Mouse (Mus musculus) intestine, embryonic 14.5 days (tissue): ENCODE results near the gene Phf24. TPM values are rescaled to one million over a fixed set of nuclear protein-coding genes. Genes with fewer than 3 reads are reported as not detected.

Source experiments
- ATAC-seq: fragments of 200-750 bp; cut with Nextera tagmentation; replicated peaks from 2 replicates; pipeline ENCODE4 v1.8.0; 2017; ENCODE audit warnings: low read depth, moderate number of reproducible peaks, moderate TSS enrichment, moderate library complexity; ENCODE audit not compliant: low FRiP score, low TSS enrichment
- DNase-seq: peaks from one replicate; pipeline ENCODE4 v3.0.0-alpha.2; 2018; ENCODE audit warnings: low spot score
- H3K27ac ChIP-seq: fragments of 300-500 bp; sonication (generic); 2 replicates; pipeline ENCODE4 v1.5.1; 2014; ENCODE audit warnings: low read depth, mild to moderate bottlenecking, control low read depth
- H3K27me3 ChIP-seq: fragments of 300-500 bp; sonication (generic); replicated peaks from 2 replicates; pipeline ENCODE4 v1.6.1; 2014; ENCODE audit warnings: low read length, control low read depth; ENCODE audit not compliant: control insufficient read depth, insufficient read depth
- H3K36me3 ChIP-seq: fragments of 300-500 bp; sonication (generic); 2 replicates; pipeline ENCODE4 v1.6.1; 2014; ENCODE audit warnings: low read length, control low read depth; ENCODE audit not compliant: control insufficient read depth, insufficient read depth
- H3K4me1 ChIP-seq: fragments of 300-500 bp; sonication (generic); replicated peaks from 2 replicates; pipeline ENCODE4 v1.6.1; 2014; ENCODE audit warnings: low read length, control low read depth, mixed read lengths; ENCODE audit not compliant: control insufficient read depth, insufficient read depth
- H3K4me2 ChIP-seq: fragments of 300-500 bp; sonication (generic); 2 replicates; pipeline ENCODE4 v1.6.1; 2014; ENCODE audit warnings: low read length
- H3K4me3 ChIP-seq: fragments of 300-500 bp; sonication (generic); 2 replicates; pipeline ENCODE4 v1.5.1; 2014; ENCODE audit warnings: low read depth, low read length, control low read depth, mixed read lengths
- H3K9ac ChIP-seq: fragments of 300-500 bp; sonication (generic); 2 replicates; pipeline ENCODE4 v1.6.1; 2014; ENCODE audit warnings: mild to moderate bottlenecking, low read length
- H3K9me3 ChIP-seq: fragments of 300-500 bp; sonication (generic); 2 replicates; pipeline ENCODE4 v1.6.1; 2016; ENCODE audit warnings: low read length, control low read depth; ENCODE audit not compliant: control insufficient read depth
- WGBS: fragments of 180-500 bp; shearing (Covaris S2); extraction: QIAGEN DNeasy Blood & Tissue Kit; methylation state at CpG from one replicate; pipeline ENCODE4 v1.1.7; 2014; 5-methylcytosine and 5-hydroxymethylcytosine counted together
- polyA plus RNA-seq: library from polyadenylated mRNA; unstranded; fragments of >200 nt; fragmentation: Nextera tagmentation; extraction: Ambion mirVana; gene quantifications from 2 replicates; pipeline ENCODE4 v1.2.1, GENCODE M21; 2014

Gene Phf24
- polyA plus RNA-seq, 1 experiment from 2014 or later: 1.6 TPM

DNA sequence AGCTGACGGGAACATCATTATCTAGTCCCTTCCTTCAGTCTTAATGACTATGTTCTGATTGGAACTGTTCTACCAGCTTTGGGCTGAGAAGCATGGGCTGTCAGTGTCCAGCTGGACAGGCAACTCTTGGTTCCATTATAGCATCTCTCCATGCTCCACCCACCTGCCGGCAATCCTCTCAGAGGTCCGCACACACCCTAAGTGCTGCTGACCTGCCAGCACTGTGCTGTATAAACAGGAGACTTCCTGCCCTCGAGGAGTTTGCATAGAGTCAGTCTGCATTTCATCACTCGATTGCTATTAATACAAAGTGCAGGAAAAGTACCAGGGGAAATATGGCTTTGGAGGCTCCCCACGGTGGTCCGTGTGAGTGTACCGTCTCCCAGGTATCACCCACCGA, 4.3 kb downstream of the Phf24 start:
- Histone ChIP-seq H3K4me1 (peaks cover 8% of the 10 kb centered on the region; the same call in 1 of the 2 replicates), H3K4me3 (no peak overlapping the region), H3K4me2 (no peak overlapping the region), H3K27ac (no peak overlapping the region), H3K9me3 (no peaks in the 10 kb centered on the region), H3K27me3 (peaks cover 30% of the 10 kb centered on the region), H3K36me3 (no peaks in the 10 kb centered on the region), H3K9ac (no peak overlapping the region)
- 44% methylated on average over 9 of the region's 9 CpGs for WGBS
- ATAC-seq (no peak), DNase-seq (peak; percentile 46)

DNA sequence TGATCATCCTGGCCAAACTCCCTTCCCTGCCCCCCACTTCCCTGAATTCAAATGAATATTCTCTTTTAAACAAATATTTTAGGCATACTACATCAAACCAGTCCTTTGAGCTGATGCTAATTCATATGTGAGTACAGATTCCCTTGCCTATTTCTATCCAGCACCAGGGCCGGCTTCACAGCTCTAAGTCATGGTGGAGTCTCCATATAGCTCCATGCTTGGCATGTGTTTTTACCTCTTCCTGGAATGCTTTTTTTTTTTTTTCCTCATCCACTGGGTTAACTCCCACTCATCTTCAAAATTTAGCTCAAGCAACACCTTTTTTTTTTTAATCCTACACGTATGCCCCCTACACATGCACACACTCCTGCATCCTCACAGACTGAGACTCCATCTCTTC, 5.1 kb downstream of the Phf24 start:
- no peaks in the 10 kb centered on the region for H3K36me3 ChIP-seq
- H3K4me3 ChIP-seq: no peak overlapping the region
- H3K9me3 ChIP-seq: no peaks in the 10 kb centered on the region
- H3K4me2 ChIP-seq: no peak overlapping the region
- peaks cover 6% of the 10 kb centered on the region; the same call in 1 of the 2 replicates for H3K4me1 ChIP-seq
- DNase-seq (peak; percentile 32), ATAC-seq (no peak)
- no peak overlapping the region for H3K9ac ChIP-seq
- peaks cover 22% of the 10 kb centered on the region for H3K27me3 ChIP-seq
- WGBS: 82% methylated on average over 2 of the region's 2 CpGs
- no peak overlapping the region for H3K27ac ChIP-seq

DNA sequence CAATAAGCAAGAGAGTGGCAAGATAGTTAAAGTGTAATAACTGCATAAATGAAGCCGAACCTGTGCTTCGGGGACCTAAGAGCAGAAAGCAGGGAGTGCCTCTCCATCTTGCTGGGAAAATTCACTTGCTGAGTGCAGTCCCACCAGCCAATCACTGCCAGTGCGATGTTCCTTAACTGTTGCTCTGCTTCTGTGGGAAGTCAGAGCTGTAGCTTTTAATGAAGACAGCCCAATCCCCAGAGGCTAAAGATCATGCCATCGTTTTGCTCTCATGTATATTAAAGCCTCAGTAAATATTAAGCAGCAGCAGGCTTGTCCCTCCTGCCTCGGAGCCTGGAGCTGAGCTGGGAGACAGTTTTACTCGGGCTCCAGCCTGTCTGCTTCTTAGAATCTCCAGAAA, 5.6 kb downstream of the Phf24 start:
- Histone ChIP-seq H3K9ac (no peak overlapping the region), H3K4me3 (no peak overlapping the region), H3K4me2 (no peak overlapping the region), H3K36me3 (no peaks in the 10 kb centered on the region), H3K9me3 (no peaks in the 10 kb centered on the region), H3K4me1 (peaks cover 3% of the 10 kb centered on the region; the same call in 1 of the 2 replicates), H3K27ac (no peak overlapping the region), H3K27me3 (peaks cover 20% of the 10 kb centered on the region)
- DNase-seq: peak; percentile 10
- WGBS: 59% methylated on average over 6 of the region's 6 CpGs
- no peak for ATAC-seq

DNA sequence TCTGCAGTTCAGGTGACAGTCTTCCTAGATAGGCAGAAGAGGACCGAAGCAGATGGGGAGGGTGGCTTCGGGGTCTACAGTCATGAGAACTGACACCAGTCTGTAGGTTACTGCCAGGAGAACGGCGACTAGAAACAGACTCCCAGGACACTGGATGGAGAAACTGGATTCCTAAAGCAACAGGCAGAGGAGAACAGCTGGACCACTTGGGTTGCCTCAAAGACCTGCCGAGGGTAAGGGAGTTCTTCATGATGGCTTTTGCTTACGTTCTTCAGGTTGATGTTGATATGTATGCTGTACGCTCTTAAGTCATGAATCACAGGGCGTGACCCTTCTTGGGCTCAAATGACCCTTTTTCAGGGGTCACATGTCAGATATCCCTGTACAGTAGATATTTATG, 6.0 kb downstream of the Phf24 start:
- no peak overlapping the region for H3K4me3 ChIP-seq
- no peak overlapping the region for H3K4me2 ChIP-seq
- WGBS: 72% methylated on average over 8 of the region's 8 CpGs
- no peaks in the 10 kb centered on the region for H3K36me3 ChIP-seq
- no peaks in the 10 kb centered on the region for H3K9me3 ChIP-seq
- DNase-seq: peak; percentile 27
- H3K27me3 ChIP-seq: peaks cover 17% of the 10 kb centered on the region
- peaks cover 2% of the 10 kb centered on the region; the same call in 1 of the 2 replicates for H3K4me1 ChIP-seq
- no peak for ATAC-seq
- H3K9ac ChIP-seq: no peak overlapping the region
- no peak overlapping the region for H3K27ac ChIP-seq

DNA sequence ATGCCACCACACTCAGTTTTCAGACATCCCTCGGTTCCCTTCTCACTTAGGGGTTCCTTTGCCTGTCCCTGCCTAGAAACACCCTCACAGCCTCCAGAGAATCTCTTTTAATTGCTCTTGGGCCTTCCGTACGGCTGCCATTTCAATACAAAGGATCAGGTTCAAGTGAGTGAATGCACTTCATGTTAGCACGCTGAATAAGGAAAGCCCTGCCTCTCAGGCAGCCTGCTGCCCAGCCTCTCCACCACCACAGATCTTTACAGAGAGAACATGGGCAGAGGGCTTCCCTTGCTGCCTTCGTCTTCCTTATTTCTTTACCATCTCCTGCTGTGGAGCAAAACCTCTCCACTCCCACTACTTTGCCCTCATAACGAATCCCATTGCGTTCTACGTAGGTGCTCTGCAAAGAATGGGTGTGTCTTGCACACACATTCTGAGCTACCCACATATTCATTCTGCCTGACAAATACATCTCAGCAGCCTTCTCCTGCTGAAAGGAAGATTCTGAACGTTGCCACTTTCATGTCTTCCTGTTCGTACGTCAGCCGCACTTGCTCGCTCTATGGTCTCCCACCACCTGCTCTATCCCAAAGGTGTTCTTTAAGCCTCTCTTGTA, 7.7 kb downstream of the Phf24 start:
- H3K4me3 ChIP-seq: no peak overlapping the region
- no peaks in the 10 kb centered on the region for H3K36me3 ChIP-seq
- 83% methylated on average over 13 of the region's 13 CpGs for whole genome bisulfite sequencing
- no peaks in the 10 kb centered on the region for H3K27me3 ChIP-seq
- no peak overlapping the region for H3K9ac ChIP-seq
- no peak overlapping the region for H3K4me2 ChIP-seq
- ATAC-seq (no peak), DNase-seq (peak; percentile 38)
- H3K27ac ChIP-seq: no peak overlapping the region
- no peaks in the 10 kb centered on the region for H3K4me1 ChIP-seq
- no peaks in the 10 kb centered on the region for H3K9me3 ChIP-seq

DNA sequence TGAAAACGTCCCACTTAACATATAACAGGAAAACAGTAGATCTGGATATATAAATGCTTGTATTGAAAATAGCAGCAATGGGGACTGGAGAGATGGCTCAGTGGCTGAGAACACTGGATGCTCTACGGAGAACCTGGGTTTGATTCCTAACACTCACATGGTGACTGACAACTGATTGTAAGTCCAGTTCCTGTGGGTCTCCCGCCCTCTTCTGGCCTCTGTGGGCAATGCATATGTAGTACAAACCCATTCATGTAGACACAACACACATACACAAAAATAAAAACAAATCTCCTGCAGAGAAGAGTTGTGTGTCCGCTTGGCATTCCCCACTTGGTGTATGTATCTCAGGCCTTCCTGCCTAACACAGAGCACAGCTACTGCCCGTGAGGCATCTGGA, 11.7 kb downstream of the Phf24 start:
- WGBS: 79% methylated on average over 5 of the region's 5 CpGs
- H3K4me1 ChIP-seq: no peaks in the 10 kb centered on the region
- no peaks in the 10 kb centered on the region for H3K9me3 ChIP-seq
- H3K4me2 ChIP-seq: no peak overlapping the region
- no peaks in the 10 kb centered on the region for H3K36me3 ChIP-seq
- H3K4me3 ChIP-seq: no peak overlapping the region
- no peak for DNase-seq
- no peaks in the 10 kb centered on the region for H3K27me3 ChIP-seq
- ATAC-seq: no peak
- no peak overlapping the region for H3K27ac ChIP-seq
- no peak overlapping the region for H3K9ac ChIP-seq

DNA sequence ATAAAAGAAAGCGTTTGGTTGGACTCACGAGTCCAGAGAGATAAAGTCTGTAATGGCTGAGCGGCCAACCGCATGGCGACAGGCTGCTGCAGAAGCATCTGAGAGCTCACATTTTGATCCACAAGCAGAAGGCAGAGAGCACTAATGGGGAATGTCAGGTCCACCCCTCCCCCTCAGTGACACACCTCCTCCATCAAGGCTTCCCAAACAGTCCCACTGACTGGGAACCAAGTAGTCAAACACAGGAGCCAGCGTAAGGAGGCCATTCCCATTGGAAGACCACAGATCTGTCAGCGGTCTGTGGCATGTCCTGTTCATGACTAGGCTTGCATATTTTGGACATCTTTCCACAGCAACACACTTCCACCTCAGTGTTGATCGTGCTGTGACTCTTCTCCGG, 12.5 kb downstream of the Phf24 start:
- H3K4me2 ChIP-seq: no peak overlapping the region
- no peaks in the 10 kb centered on the region for H3K9me3 ChIP-seq
- 90% methylated on average over 9 of the region's 9 CpGs for WGBS
- H3K4me1 ChIP-seq: 0 out of 2 replicates have a peak, but pooled peaks cover 6% of the 10 kb centered on the region
- H3K27ac ChIP-seq: no peak overlapping the region
- no peak overlapping the region for H3K4me3 ChIP-seq
- DNase-seq: peak; percentile 38
- ATAC-seq: no peak
- H3K9ac ChIP-seq: no peak overlapping the region
- no peaks in the 10 kb centered on the region for H3K27me3 ChIP-seq
- H3K36me3 ChIP-seq: no peaks in the 10 kb centered on the region

DNA sequence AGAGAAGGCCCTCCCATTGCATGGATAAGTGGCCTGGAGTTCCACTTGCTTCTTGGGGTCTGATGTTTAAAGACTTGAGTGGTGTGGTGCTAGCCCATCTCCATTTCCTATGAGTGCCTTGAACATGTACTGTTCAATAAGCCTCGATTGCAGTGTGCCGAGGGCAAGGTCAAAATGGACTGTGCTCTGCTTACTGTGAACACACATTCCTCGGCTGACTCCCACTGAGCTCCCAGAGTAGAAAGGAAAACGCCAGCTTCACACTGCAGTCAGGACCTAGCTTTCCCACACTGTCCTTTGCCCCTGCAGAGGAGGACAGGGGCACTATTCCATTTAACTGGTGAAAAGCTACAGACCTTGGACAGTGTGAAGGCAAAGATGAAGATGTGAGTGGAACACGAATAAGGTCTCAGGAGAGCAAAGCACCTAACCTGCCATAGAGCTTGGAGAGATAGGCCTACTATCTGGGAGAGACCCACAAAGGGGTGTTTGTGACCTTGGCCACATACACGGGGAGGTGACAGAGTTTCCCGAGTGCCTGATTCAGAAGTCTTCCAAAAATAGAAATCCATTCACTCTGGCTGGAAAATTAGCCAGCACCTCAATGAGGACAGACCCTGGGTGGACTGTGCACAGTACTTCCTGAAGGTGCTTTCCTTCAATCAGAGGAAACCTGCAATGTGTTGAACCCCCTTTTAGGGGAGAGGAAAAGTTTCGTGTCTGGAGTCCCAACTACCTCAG, 15.9 kb downstream of the Phf24 start:
- Histone ChIP-seq H3K27ac (no peak overlapping the region), H3K9me3 (no peaks in the 10 kb centered on the region), H3K9ac (no peak overlapping the region), H3K36me3 (no peaks in the 10 kb centered on the region), H3K27me3 (peaks cover 8% of the 10 kb centered on the region; the same call in 1 of the 2 replicates), H3K4me2 (no peak overlapping the region), H3K4me1 (0 out of 2 replicates have a peak, but pooled peaks cover 6% of the 10 kb centered on the region), H3K4me3 (no peak overlapping the region)
- WGBS: 67% methylated on average over 8 of the region's 8 CpGs
- DNase-seq: peak; percentile 36
- no peak for ATAC-seq
